Mouse (Mus musculus) CD8-positive naive resting alpha-beta T cell, adult 2 months (primary cell): ENCODE measurements around the gene Hist1h2af.
"Not testable (repeated sequence)": the region's sequence is repeated elsewhere in the genome, so short reads cannot be mapped to it uniquely, and the experiment has no call there.

Experiments
- DNase-seq, 2 experiments: peaks; one replicate each; pipeline ENCODE4 v3.0.0; 2022; ENCODE audit warnings: low read depth in 2 of 2, low spot score in 2 of 2

Hist1h2af gene

DNA sequence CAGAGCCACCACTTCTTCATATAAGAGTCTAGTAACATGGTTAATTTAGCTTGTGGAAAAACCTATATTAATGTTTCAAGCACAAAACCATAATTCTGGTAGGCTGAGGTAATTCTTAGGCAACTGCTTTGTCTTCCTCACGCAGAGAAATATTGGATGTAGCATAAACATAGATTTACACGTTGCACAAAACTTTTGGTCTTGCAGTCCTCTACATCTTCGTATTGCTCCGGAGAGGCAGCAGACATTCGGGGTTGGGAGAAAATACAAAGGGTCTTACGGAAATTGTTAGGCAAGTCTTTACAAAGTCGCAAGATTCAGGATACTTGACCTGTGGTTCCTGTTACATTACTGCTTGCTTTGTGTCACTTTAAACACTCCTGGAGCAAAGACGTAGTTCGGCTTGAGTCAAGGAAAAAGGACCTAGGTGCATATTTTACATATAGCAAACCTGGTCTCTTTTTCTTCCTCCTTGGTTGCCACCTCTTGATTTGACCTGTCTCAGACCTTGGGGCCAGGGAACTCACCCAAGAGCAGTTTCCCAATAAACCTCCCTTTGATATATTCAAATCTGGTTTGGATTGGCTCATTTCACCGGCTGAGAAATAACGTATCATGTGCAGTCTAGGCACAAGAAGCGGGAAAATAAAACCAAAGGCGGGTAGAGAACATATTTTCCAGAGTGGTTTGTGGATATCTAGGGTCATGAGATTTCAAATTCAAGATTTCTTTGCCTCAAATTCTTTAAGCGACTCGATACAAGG lies 844 bp downstream of the Hist1h2af start:
- no peak for DNase-seq

DNA sequence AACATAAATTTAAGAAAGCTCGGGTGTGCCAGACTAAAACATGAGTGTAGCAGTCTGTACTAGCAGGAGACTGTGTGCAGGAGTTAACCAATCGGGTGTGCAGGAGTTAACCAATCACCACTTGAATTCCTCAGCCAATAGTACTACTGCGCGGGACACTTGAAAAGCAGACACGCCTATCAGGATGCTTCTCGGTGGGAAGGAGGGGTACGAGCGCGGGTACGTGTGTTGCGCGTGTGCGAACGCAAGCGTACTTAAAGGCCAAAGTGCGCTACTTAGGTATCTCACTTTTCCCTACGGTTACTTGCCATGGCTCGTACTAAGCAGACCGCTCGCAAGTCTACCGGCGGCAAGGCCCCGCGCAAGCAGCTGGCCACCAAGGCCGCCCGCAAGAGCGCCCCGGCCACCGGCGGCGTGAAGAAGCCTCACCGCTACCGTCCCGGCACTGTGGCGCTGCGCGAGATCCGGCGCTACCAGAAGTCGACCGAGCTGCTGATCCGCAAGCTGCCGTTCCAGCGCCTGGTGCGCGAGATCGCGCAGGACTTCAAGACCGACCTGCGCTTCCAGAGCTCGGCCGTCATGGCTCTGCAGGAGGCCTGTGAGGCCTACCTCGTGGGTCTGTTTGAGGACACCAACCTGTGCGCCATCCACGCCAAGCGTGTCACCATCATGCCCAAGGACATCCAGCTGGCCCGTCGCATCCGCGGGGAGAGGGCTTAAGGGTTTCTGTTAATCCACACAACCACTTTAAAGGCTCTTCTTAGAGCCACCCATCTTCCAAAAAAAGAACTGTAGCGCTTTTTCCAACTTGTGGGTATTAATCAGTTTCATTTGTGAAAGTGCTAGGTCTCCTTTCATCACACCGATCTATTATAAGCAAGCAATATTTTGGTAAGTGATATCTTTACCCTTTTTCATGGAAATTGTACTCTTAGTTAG lies 1.7 kb downstream of the Hist1h2af start, which contains the start of gene Hist1h3g:
Hist1h3g (plus strand) TSS at position 286 of the 939 bp plus-strand sequence.
- DNase-seq = peak; percentile 65 to 81

DNA sequence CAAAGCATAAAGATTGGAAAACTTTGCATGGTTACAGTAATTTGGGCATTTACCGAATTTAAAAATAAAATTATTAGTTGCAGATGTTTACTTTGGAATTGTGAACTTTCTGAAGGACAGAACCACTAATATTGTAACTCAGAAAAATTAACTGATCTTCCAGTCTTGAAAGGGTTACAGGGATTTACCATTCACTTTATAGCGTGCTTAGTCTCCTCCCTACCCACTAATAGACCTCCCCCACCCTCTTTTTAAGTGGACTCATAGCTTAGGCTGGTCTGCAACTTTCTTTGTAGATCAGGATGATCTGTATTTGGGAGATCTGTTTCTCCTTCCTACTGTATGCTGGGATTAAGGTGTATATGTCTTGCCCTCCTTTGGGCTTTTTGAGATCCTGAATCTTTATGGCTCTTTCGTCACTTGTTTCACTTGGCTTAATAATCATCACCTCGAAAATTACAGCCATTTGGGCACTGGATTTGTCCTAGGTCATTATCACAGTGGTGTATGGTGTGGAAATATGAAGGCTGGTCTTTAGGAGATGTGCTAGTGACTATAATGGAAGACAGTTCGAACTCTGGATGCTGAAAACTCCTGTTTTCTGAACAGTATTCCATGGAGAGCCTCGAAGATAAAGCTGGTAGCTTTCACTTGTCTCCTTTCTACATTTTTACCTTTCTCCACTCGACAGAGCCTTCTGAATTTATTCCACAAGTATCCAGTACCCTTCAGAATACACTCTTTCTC lies 2.5 kb downstream of the Hist1h2af start:
- no peak for DNase-seq

DNA sequence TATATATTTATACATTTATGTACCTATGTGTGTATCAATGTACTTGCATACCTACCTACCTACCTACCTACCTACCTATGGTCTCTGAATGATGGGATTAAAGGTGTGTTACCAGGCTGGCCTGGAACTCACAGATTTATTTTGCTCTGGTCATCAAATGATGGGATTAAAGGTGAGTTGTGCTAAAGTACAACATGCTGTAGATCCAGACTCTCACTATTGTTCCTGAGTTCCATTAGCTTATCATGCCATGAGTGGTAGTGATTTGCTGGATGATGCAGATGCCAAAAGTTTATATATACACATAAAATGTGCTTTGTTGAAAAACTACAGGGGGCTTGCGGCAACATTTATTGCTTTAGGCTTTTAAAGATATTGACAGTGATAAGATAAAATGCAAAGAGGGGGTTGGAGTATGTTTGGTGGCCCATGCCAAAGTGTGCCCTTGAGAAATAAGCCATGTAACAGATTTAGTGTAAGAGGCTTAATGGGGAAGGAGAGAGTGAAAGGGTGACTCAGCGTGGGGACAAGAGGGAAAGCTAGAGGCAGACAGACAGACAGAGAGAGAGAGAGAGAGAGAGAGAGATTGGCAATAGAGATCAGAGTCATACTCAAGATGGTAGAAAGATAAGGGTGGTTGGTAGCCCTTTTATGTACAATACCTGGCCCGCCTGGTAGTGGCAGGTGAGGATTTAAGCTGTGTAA lies 3.5 kb downstream of the Hist1h2af start:
- DNase-seq = no peak

DNA sequence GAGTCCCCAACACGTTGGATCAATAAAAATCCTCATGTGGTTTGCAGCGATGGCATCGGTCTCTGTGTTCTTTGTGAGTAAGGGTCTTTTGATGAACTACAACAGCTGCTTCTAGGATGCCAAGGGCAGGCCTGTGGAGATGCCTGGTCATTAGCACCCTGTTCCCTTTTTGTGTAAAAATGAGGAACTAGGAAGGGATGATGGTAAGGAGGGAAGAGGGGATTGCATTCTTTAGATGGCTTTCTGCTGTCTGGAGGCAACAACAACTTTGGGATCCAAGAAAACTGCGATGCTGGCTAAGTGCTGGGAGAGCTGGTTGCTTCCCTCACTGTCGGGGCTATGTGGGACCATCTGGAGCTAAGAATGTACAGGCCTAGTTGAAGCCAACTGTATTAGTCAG lies 4.5 kb downstream of the Hist1h2af start:
- DNase-seq = no peak

DNA sequence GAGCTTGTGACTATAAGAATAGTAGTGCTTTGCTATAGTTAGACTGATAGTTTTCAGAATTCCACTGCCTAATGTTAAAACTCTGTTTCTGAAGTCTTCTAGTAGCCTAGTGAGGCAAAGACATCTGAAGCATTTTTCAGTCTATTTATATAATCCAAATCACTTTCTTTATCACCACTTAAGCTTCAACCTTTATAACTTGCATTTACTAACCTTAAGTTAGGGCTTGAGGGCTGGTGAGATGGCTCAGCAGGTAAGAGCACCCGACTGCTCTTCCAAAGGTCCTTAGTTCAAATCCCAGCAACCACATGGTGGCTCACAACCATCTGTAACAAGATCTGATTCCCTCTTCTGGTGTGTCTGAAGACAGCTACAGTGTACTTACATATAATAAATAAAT lies 6.1 kb downstream of the Hist1h2af start:
- DNase-seq = not testable (repeated sequence)

DNA sequence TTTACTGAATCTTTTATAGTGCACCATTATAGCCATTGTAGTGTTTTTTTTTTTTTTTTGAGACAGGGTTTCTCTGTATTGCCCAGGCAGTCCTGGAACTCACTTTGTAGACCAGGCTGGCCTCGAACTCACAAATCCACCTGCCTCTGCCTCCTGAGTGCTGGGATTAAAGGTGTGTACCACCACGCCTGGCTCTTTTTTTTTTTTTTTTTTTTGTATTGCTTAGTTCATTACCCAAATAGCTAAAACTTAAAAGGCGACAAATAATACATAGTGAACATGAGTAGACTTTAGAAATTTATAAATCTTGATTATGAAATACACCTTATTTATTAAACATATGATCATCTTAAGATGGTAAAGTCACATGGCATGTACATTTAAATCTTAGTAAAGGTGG lies 7.8 kb downstream of the Hist1h2af start:
- no peak for DNase-seq

DNA sequence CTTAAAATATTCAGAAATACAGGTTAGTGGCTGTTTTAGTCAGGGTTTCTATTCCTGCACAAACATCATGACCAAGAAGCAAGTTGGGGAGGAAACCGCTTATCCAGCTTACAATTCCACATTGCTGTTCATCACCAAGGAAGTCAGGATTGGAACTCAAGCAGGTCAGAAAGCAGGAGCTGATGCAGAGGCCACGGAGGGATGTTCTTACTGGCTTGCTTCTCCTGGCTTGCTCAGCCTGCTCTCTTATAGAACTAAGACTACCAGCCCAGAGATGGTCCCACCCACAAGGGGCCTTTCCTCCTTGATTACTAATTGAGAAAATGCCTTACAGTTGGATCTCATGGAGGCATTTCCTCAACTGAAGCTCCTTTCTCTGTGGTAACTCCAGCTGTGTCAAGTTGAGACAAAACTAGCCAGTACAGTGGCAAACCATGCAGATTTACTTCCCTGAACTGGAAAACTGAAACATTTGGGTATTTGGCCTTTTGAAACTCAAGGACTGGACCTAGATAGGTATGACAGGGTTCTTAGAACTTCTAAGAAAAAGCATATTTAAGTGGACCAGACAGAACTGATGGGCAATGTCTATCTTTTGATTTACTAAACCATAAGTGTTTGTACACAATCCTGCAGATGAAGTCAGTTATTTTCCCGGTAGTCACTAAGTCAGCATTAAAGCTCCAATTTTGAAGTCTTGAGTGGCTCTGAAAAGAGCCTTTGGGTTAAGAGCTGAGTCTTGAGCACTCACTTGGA lies 8.7 kb downstream of the Hist1h2af start:
- not testable (repeated sequence) for DNase-seq

DNA sequence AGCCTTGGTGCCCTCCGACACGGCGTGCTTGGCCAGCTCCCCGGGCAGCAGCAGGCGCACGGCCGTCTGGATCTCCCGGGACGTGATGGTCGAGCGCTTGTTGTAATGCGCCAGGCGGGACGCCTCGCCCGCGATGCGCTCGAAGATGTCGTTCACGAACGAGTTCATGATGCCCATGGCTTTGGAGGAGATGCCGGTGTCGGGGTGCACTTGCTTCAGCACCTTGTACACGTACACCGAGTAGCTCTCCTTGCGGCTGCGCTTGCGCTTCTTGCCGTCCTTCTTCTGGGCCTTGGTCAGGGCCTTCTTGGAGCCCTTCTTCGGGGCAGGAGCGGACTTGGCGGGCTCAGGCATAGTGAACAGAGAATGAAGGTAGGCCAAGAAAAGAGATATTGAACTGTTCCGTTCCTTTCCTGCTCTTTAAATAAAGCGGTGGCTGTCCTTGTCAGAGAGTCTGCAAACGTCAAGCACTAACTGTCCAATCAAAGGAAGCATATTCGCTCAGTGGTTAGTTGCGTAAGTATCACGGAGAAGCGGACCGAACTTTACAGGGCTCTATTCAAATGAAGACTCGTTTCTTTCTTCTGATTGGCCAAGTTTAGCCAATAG lies 9.4 kb downstream of the Hist1h2af start, which contains the start of gene Hist1h2bh:
Hist1h2bh (minus strand) TSS at position 394 of the 609 bp plus-strand sequence.
- DNase-seq = peak; percentile 61 to 66

DNA sequence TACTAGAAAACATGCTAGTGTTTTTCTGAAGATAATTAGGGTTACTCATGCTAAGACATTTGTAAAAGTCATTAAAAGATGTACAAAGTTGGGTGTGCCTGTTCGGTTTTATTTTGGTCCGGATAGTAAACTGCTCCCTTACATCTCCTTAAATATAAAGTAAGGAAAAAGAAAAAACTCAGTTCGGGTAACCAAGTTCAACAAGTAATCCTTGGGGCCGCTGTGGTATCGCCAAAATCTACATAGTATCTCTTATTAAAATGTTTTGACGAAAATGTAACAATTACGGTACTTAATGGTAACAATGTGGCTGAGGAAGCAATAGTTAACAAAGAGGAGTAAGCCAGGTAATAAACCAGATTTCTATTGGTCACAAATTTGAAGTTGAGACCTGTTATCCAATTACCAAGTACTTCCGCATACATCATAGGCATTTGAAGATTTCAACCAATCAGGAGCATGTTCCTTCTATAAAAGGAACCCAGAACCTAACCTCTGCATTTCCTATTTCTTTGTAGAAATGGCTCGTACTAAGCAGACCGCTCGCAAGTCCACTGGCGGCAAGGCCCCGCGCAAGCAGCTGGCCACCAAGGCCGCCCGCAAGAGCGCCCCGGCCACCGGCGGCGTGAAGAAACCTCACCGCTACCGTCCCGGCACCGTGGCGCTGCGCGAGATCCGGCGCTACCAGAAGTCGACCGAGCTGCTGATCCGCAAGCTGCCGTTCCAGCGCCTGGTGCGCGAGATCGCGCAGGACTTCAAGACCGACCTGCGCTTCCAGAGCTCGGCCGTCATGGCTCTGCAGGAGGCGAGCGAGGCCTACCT lies 10.5 kb downstream of the Hist1h2af start, which contains the start of gene Hist1h3f:
Hist1h3f (plus strand) TSS at position 88 of the 822 bp plus-strand sequence.
- DNase-seq = peak; percentile 75 to 82

DNA sequence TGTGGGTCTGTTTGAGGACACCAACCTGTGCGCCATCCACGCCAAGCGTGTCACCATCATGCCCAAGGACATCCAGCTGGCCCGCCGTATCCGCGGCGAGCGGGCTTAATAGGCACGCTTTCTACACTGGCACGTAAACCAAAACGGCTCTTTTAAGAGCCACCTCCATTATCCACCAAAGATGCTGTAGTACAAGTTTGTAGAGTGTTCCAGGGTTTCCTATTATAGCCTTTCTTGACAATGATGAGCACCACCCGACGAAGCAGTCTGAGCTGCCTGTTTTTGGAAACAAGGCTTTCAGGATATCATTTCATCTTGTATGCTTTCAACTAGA lies 11.0 kb downstream of the Hist1h2af start:
- DNase-seq = peak in 1 of 2 experiments; percentile 53

DNA sequence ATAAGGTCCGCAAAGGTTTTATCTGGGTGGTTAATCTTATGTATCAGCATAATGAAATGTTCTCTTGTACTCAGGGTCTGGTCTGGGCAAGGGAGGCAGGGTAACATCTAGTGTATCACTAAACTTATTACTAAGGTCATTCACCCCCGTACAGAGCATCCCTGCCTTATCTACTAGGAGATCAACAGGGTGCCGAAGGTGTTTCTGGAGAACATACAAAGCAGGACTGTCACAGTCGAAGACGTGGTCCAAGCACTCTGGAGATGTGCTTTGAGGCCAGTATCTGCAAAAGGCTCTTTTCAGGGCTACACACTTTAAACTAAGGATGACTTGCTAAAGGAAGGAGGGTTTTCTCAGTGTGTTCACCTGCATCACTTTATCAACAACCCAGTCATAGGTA lies 13.0 kb downstream of the Hist1h2af start:
- no peak for DNase-seq

DNA sequence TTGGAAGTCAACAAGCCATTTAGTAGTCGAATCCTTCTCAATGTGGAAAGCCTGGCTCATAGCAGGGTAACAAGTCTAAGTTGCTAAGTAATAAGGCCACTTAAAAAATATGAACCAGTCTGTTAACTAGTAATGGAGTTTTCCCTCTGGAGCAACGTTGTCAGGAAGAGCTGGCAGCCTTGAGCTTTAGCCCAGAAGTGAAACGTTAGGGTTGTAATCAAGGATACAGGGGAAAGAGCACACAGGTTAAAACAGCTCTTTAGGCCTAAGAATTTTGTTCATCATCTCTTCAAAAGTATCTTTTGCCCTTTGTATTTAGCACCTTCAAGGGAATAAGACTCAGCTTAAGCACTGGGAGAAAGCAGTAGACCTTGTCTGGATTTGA lies 17.0 kb downstream of the Hist1h2af start:
- no peak for DNase-seq

DNA sequence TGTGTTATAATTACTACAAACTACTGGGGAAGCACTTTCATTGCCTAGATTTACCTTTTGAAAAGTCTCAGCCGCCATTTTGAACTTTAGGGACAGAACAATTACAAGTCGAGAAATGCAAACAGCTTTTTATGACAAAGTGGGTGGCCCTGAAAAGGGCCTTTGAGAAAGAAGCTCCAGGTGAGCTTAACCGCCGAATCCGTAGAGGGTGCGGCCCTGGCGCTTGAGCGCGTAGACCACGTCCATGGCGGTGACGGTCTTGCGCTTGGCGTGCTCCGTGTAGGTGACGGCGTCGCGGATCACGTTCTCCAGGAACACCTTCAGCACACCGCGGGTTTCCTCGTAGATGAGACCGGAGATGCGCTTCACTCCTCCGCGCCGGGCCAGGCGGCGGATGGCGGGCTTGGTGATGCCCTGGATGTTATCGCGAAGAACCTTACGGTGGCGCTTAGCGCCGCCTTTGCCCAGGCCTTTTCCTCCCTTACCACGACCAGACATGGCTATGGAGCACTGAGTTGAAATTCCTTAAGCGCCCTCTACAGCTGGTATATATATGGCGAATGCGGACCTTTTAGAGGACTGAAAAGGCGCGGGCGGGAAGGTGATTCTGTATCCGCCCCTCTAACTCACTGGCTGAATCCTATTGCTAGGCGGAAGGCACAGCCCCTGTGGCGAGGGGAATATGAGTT lies 17.6 kb downstream of the Hist1h2af start, which contains the start of gene Hist1h4f:
Hist1h4f (minus strand) TSS at position 503 of the 689 bp plus-strand sequence.
- DNase-seq = peak; percentile 61 to 81

DNA sequence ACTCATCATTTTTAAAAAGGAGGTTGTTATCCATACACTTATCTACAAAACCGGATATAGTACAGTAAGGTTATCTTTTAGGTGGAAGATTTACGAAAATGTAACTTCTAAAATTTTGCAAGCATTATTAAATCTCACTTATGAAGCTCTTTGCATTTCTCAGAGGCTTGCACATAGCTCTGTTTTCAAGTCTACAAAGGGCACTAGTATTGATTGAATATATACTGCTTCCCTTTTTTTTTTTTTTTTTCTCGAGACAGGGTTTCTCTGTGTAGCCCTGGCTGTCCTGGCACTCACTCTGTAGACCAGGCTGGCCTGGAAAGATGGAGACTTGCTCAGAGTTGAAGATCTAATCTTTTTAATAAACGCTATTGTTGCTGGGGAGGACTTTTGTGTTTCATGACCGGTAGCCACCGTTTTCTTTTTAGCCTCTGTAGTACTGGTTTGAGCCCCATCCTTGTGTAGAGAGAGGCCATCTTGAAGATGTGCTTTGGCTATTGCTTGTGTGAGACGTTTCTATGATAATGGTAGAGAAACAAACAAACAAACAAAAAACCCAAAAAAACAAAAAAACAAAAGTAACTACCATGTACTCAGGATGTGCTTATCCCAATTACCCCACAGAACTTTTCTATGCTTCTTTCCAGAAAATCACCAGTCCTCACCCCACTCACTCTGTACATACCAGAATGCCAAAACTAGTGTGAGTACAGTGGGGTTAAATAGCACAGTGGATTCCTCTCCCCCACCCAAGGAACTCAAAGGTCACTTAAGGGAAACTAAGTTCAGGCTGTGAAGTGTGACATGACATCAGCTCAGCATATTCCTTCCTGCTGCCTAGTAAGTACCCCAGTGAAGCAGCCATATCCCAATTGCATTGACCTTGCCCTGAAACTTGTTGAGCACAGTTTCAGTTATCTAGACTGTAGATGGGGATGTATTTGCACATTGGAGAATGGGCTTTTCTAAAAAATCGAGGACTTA lies 18.5 kb downstream of the Hist1h2af start:
- DNase-seq = no peak

DNA sequence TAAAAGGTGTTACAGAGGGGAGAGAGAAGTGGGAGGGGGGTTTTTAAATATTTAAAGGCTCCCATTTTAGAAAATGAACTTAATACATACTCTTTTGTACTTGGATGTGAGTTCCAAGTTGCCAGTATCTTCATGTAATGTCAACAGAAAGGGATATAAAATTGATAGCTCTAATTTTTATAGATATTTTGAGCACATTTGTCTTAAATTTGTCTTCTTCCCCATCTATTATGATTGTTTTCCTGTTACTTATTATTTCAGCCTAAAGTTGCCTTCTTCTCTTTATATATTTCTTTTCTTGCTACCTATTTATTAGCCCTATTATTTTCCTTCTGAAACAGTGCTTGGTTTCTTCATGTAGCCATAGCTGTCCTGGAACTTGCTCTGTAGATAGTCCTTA lies 19.3 kb downstream of the Hist1h2af start, which contains the start of gene Hist1h1d:
Hist1h1d (plus strand) TSS at position 301 of the 400 bp plus-strand sequence.
- no peak for DNase-seq

DNA sequence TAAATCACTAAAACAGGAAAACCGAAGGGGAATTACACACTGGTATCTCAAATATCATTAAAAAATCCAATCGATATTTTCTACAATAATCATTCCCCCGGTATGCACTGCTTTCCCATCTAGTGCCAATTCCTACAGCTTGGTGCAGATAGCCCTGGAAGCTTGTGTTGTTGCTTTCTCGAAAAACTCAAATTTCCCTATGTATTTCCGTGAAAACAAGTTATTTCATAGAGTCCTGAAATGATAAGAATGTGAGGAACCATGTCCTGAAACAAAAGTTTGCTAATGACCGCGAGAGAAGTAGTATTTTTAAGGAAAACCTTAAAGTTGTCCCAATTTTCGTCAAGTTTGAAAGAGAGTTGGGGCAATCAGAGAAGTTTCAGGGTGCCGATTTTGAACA lies 20.7 kb downstream of the Hist1h2af start:
- DNase-seq = no peak
